Mouse (Mus musculus): ENCODE data around the gene Hspd1.

Hspd1 gene

DNA sequence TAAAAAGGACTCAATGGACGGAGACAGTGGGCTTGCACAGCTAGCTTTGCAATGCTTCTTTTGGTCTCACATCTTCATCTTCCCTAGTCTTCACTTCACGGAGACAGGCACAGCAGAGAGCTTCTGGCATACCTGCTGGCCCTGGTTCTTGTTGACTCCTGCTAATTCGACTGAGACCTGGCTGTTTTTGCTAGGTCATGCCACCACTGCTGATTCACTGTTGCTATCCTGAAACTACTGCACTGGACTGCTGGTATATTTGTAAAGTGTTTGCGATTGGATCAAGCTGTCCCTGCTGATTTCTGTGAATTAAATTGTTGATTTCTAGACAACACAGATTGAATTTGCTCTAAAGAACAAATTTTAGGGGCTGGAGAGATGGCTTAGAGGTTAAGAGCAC lies 46.4 kb downstream of the Hspd1 start:
- DNase-seq (ENCODE audit: low read depth, low spot score) = no peak

GRCm38 (mm10) chr1:55039944-55040343 lies 48.1 kb downstream of the Hspd1 start:
- DNase-seq (ENCODE audit: low read depth, low spot score) = no peak

DNA sequence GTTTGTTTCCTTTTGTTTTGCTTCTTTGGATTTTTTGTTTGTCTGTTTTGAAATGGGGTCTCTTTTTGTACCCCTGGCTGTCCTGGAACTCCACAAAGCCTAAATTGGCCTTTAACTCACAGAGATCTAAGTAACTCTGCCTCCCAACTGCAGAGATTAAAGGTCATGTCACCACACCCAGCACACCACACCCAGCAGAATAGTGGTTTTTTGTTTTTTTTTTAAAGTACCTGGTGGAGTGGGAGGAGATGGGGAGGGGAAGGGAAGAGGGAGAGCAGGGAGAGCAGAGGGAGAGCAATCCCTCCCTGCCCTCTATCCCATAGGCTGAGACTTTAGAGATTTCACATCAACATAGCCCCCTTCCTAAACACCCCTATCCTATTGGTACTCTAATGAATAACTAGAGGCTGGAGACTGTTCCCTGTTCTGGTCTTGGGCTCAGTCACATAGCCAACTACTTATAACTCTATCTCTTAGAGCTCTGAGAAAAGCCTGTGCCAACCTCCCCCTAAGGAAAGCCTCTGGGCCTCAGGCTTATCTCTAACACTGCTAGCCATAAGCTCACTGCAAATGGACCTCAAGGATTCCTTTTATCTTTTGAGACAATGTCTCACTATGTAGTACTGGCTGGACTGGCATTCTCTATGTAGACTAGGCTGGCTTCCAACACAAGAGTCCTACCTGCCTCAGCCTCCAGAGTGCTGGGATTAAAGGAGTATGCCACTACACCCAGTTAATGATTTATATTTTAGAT lies 56.8 kb downstream of the Hspd1 start:
- DNase-seq (ENCODE audit: low read depth, low spot score) = no peak

GRCm38 (mm10) chr1:55029446-55029845 lies 58.6 kb downstream of the Hspd1 start:
- no peak for DNase-seq (ENCODE audit: low read depth, low spot score)

GRCm38 (mm10) chr1:55028512-55029249 lies 59.4 kb downstream of the Hspd1 start:
- DNase-seq (ENCODE audit: low read depth, low spot score) = no peak

GRCm38 (mm10) chr1:55027966-55028365 lies 60.1 kb downstream of the Hspd1 start:
- DNase-seq (ENCODE audit: low read depth, low spot score) = no peak

Data from forelimb bud, embryonic 11.5 days (tissue).